Mouse (Mus musculus): Measurements from ENCODE around the gene Kif5c.

Kif5c gene

GRCm38 (mm10) chr2:49671753-49672500, 52.8 kb downstream of the Kif5c start:
- DNase-seq (ENCODE audit: low read depth, low spot score): no peak

- no peak for DNase-seq (ENCODE audit: low read depth, low spot score)
Observed at GRCm38 (mm10) chr2:49672501-49672874, 53.4 kb downstream of the Kif5c start.

- no peak for DNase-seq (ENCODE audit: low read depth, low spot score)
Observed at GRCm38 (mm10) chr2:49676020-49676419, 56.9 kb downstream of the Kif5c start.

DNA sequence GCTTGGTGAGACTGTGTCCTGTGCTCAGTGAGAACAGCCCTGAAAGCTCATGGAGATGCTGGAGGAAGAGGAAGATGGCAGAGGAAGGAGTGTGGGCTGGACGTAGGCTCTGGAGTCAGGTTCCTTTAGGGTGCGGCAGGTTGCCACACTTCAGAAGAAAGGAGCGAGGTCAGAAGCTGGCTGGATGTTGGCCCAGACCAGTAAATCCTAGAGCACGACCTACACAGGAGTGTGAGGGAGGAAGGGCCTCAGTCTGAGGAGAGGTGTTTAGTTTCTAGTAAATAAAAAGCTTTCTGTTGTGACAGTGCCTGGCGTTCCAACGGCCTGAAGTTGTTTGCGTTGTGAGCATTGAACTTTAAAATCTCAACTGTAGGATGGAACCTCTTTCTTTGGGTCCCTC, 59.3 kb downstream of the Kif5c start:
- no peak for DNase-seq (ENCODE audit: low read depth, low spot score)

DNA sequence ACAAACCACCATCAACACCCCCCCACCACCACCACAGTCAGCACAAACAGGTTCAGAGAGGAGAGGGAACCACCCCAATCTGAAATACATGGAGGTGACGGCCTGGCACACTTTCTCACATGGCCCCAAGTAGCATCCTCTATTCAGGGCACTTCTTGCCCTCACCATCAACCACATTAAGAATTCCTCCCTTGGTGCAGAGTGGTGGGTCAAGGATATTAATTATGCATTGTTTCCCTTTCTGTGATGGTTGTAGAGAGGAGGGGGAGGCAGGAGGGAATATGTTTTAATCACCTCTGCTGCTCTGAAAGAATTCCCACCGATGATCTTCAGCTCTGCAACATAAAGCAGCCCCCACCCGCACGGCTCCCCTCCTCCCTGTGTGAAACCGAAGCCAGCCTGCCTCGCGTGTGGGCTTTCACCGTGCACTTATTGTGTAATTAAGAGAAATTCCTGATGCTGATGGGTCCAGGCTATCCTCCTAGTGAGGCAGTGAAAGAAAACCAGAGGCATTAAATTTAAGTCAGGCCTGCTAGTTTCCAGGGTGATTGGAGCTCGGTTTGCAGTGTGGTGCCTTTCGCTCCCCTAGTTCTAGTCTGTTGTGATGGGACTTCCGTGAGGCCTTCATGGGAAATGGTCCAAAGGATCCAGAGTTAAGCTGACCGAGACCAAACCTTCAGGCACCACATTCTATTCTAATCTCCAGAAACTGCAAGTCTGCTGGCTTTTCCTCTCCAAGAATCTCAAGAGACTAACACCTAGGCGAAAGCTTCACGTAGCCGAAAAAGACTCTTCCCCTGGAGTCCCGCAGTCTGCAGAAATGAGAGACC, 60.3 kb downstream of the Kif5c start:
- DNase-seq (ENCODE audit: low read depth, low spot score): no peak

DNA sequence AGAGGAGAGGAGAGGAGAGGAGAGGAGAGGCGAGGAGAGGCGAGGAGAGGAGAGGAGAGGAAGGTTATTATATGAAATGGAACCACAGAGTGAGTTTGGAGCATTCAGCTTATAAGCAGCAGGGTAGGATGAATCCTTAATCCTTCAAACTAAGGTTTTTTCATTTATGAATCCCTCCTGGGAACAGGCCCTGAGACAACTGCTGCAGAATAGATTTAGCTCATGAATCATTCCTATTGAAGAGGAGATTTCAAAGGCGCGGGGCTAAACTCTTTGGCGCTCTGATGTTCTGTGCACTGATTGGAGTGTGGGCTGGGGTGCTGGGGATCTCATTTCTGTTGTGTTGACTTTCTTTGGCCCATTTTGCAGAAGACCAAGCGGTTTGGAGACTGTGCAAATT, 63.7 kb downstream of the Kif5c start:
- DNase-seq (ENCODE audit: low read depth, low spot score): no peak

DNA sequence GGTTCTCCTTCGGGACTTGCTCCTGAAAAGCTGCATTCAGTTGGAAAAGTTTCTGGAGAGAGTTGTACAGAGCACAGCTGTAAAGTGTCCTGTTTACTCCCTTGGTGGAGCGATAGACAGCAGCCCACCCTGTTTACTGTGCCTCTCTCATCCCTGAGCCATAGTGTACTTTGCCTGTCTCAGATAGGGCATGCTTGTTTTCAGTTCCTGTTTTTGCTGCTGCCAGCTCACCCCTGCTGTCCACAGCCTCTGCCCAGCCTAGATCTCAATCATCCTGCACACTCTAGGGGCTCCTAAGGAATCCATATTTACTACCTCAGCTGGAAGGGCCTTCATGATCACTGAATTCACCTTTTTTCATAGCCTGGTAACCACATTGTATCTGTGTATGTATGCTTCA, 65.7 kb downstream of the Kif5c start:
- no peak for DNase-seq (ENCODE audit: low read depth, low spot score)

- DNase-seq (ENCODE audit: low read depth, low spot score): peak; percentile 57
Observed at GRCm38 (mm10) chr2:49690421-49690826, 71.3 kb downstream of the Kif5c start.

DNA sequence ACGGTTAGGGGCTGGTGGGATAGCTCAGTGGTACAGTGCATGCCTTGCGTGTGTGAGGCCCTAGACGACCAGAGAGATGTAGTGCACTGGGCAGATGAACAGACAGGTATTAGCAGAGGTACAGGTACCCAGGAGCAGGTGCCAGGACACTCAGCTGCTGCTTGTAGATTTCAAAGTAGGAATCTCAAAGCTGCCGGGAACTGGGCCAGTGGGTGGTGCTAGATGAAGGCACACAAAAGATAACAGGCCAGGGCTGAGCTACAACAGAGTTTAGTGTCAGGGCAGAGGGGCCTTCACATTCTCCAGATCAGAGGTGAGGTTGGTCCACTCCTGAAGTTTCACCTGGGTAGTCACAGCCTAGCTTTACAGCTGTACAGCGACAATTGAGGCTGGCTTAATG, 72.3 kb downstream of the Kif5c start:
- DNase-seq (ENCODE audit: low read depth, low spot score): no peak

DNA sequence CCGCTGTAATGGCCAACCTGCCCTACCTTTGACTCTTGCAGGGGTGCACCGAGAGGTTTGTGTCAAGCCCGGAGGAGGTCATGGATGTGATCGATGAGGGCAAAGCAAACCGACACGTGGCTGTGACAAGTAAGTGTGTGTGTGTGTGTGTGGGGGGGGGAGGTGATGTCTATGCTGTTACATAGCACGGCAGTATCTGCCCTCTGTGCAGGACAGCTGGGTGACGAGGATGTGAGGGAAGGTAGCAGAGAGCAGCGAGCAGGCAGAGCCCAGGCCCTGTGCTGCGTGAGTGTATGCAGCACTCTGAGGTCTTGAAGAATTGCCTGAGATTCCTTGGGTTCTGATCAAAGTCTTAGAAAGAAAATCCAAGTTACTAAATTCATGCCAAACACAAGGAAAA, 75.6 kb downstream of the Kif5c start:
- DNase-seq (ENCODE audit: low read depth, low spot score): no peak

- DNase-seq (ENCODE audit: low read depth, low spot score): no peak
Observed at GRCm38 (mm10) chr2:49695461-49695860, 76.4 kb downstream of the Kif5c start.

DNA sequence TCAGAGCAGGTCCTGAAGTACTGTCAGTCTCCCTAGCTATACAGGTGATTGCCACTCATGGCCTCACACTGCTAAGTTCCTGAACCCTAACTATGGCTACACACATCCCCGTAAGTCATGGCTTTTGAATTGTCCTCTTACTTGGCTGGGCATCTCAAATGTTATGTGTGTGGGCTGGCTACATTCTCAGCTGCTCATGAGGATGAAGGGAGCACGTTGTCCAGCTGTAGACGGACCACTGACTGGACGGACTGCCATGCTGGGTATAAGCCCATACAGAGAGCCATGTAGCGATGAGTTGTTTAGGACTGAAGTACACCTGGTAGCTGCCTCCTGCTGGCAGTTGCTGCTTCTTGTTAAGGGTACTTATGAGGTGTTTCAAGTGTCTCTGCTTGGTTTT, 79.8 kb downstream of the Kif5c start:
- DNase-seq (ENCODE audit: low read depth, low spot score): no peak

DNA sequence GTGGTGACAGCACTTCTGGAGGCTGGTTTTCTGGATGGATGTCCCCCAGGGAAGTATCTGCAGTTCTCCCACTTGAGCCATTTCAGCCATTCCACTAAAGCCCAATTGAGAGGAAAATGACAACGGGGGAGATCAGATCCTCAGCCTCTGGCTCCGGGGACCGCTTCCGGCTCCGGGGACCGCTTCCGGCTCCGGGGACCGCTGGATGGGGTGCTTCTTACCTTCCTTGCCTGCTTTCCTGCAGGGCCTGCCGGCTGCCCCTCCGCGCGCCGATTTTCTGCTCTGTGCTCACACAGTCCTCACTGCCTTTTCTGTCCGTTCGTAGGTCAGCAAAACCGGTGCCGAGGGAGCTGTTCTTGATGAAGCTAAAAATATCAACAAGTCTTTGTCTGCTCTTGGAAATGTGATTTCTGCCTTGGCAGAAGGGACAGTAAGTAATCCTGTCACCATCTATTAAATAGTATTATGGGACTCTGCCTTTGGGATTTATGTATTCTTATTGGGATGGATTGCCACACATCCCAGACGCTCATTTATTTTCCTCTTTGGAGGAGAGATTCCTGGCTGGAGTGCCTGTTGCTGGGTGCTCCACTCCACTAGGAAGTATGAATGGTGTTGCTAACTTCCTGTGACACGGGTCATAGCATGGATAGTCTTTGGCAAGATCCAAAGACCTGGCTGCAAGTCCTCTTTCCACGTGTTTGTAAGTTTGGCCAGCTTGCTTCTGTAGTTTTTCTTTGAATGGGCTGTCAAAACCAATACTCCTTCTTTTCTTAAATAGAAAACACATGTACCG, 81.3 kb downstream of the Kif5c start:
- no peak for DNase-seq (ENCODE audit: low read depth, low spot score)

GRCm38 (mm10) chr2:49710223-49710622, 91.1 kb downstream of the Kif5c start:
- DNase-seq (ENCODE audit: low read depth, low spot score): no peak

GRCm38 (mm10) chr2:49711693-49712092, 92.6 kb downstream of the Kif5c start:
- DNase-seq (ENCODE audit: low read depth, low spot score): no peak

- DNase-seq (ENCODE audit: low read depth, low spot score): no peak
Observed at GRCm38 (mm10) chr2:49712336-49712887, 93.3 kb downstream of the Kif5c start.

DNA sequence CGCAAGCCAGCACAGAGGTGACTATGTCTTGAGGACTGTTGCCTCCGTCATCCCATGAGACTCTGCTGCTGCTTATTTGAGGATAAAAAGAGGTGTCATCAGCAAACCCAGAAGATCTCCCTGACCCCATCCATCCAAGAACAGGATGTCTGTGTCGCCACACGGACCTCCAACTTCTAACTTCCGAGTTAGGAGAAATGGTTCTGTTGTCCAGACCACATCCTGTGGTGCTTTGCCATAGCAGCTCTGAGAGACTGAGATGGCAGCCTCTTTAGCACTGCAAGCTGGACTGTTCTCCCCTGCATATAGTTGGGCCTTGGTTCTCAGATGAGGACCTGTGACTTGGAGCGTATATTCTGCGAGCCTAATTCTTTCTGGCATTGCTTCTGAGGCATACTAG, 97.4 kb downstream of the Kif5c start:
- DNase-seq (ENCODE audit: low read depth, low spot score): no peak

DNA sequence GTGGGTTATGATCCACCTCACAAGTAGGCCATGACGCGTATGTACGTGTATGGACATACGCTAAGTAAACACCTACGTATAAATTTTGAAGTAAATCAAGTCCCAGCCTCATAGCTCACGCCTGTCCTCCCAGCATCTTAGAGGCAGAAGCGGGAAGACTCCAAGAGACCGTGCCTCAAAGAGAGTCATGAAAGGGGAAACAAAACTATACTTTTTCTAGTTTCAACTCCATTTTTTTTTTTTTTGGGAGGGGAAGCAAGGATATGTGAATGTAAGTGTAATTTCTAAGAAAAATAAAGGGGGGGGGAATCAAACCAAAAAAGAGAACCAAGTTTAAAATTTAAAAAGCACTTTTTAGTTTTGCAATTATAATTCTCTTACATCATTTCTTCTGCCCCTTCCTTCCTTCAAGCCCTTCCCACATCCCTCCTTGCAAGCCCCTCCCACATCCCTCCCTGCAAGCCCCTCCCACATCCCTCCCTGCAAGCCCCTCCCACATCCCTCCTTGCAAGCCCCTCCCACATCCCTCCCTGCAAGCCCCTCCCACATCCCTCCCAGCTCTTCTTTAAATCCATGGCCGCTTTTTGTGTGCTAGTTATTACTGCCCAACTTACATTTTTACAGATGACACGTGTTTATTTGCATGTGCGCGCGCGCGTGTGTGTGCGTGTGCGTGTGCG, 98.5 kb downstream of the Kif5c start:
- no peak for DNase-seq (ENCODE audit: low read depth, low spot score)

DNA sequence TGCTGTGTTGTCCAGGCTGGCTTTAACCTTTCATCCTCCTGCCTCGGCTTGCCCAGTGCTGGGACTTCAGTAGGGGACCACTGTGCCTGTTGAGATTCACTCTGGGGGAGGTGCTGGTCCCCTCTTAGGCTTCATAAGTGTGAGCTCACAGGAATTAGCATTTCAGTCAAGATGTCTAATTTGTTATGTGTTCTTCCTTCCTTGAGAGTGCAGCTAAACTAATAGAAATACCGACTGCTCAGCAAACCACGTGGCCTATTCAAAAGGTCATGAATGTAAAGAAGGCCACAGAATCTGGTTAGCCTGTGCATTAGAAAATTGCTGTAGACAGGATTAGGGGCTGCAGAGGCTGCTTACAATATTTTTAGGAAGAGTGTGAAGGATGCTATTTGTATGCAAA, 99.4 kb downstream of the Kif5c start:
- no peak for DNase-seq (ENCODE audit: low read depth, low spot score)

GRCm38 (mm10) chr2:49718935-49719850, 100.1 kb downstream of the Kif5c start:
- DNase-seq (ENCODE audit: low read depth, low spot score): no peak

Measured in retina, adult 2 months (tissue).